Mouse (Mus musculus): ENCODE measurements around the gene Map2k1.
A peak's percentile ranks its signal among the peaks of the same experiment; 100 is the strongest.

The Map2k1 gene

DNA sequence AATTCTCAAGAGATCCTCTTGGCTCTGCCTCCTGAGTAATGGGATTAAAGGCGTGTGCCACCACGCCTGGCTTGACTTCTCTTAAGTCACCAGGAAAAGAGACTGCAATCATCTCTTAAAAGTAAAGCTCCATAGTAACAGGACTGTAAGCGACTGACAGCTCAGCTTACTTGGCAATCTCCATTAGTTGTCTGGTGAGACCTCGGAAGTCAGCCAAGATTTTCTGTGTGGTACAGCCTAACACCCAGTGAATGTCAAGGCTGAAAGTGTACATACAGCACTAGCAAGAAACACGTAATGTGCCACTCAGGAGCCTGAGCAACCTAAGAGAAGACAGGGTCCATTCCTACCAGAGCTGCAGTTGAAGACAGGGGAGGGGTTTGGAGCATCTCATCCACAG lies 93.0 kb downstream of the Map2k1 start:
- DNase-seq (ENCODE audit: low spot score in 2 of 2), result no peak

DNA sequence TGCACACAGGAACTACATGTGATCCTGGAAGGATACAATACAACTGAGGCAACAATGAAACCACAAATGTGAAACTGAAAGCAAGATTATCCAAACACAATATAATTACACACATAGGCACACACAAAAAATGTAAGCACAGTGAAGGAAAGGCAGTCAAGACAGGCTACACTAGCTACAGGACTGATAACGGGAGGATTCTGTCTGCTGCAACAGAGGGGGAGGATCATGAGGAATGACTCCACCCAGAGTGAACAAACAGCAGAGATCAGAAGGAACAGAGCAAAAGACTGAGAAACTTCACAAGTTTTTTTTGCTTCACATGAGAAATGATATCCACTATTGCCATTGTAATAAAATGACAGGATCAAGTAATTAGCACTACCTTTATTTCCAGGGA lies 96.8 kb downstream of the Map2k1 start:
- DNase-seq (ENCODE audit: low spot score in 2 of 2), result no peak

DNA sequence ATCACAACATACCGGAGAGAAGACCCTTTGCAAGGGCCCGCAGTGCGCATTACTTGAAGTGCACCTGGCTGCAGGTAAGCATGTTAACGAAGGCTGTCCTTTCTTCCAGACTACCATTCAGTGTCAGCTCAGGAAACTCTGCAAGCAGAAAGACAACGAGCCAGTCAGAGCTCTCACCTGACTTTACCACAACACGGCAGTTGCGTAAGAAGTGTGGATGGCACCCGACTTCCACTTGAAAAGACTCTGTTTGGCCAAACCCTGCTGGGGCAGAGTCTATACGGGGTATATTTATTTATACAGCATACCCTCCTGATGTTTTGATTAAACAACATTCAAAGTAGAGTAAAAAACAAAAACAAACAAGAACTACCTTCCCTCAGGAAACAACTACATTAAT lies 113.6 kb downstream of the Map2k1 start:
- no peak for DNase-seq (ENCODE audit: low spot score in 2 of 2)

DNA sequence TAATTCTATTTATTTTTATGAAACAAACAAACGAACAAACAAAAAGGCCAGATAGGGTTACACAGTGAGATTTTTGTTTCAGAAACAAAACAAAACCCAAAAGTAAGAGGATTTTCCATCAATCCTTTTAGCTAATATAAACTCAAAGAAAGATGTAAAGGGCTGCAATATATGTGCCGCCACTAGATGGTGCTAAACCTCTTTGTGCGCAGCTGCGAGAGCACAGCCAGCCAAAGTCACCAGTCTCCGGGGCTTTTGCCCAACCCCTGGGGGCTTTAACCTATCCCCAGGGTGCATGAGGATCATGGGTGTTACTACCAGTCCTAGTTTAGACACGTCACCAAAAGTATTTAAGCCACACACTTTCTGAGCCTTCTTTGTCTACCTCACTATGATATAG lies 114.5 kb downstream of the Map2k1 start:
- peak; percentile 49 to 79 for DNase-seq (ENCODE audit: low spot score in 2 of 2)

Data from spleen, postnatal 4 days (tissue).